Mouse (Mus musculus): ENCODE data around the gene Ncapg2. TPM values are rescaled to one million over a fixed set of nuclear protein-coding genes. Genes with fewer than 3 reads are reported as not detected.

Gene Ncapg2
- polyA plus RNA-seq, 1 experiment from 2014 or later, result 37.2 TPM

GRCm38 (mm10) chr12:116435232-116435631, 30.0 kb downstream of the Ncapg2 start:
- Histone ChIP-seq H3K27me3 (ENCODE audit: insufficient read depth, low read length) (no peaks in the 10 kb centered on the region), H3K4me1 (ENCODE audit: insufficient read depth, low read length) (no peaks in the 10 kb centered on the region), H3K27ac (ENCODE audit: low read length) (no peak overlapping the region), H3K4me2 (replicated peaks; ENCODE audit: low read depth, low read length) (no peak overlapping the region), H3K36me3 (ENCODE audit: insufficient read depth, low read length) (peaks cover 36% of the 10 kb centered on the region), H3K4me3 (ENCODE audit: low read length) (no peak overlapping the region), H3K9ac (replicated peaks; ENCODE audit: low read length) (no peak overlapping the region), H3K9me3 (ENCODE audit: low read length) (no peaks in the 10 kb centered on the region)
- 91% methylated on average over 2 of the region's 2 CpGs for WGBS
- no peak for ATAC-seq (ENCODE audit: low FRiP score, low TSS enrichment)

DNA sequence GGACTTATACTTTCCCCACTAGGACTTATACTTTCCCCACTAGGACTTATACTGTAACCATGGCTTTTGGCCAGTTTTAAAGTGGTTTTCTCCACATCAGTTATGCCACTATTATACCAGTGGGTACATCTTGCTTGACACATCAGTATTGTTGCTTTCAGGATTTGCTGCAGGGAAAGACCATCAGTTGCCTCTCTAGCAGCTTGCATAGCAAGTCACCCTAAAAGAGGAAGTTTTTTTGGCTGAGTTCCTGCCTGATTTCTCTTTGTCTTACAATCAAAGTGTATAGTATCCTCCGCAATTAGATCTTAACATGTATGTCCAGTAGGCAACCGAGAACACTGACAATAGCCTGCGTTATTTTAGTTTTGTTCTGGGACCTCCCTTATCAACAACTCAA, 30.9 kb downstream of the Ncapg2 start:
- Histone ChIP-seq H3K27me3 (ENCODE audit: insufficient read depth, low read length) (no peaks in the 10 kb centered on the region), H3K9me3 (ENCODE audit: low read length) (no peaks in the 10 kb centered on the region), H3K4me2 (replicated peaks; ENCODE audit: low read depth, low read length) (no peak overlapping the region), H3K4me3 (ENCODE audit: low read length) (no peak overlapping the region), H3K27ac (ENCODE audit: low read length) (no peak overlapping the region), H3K9ac (replicated peaks; ENCODE audit: low read length) (no peak overlapping the region), H3K4me1 (ENCODE audit: insufficient read depth, low read length) (no peaks in the 10 kb centered on the region), H3K36me3 (ENCODE audit: insufficient read depth, low read length) (peaks cover 40% of the 10 kb centered on the region)
- 98% methylated on average over 3 of the region's 3 CpGs for WGBS
- ATAC-seq (ENCODE audit: low FRiP score, low TSS enrichment), result no peak

DNA sequence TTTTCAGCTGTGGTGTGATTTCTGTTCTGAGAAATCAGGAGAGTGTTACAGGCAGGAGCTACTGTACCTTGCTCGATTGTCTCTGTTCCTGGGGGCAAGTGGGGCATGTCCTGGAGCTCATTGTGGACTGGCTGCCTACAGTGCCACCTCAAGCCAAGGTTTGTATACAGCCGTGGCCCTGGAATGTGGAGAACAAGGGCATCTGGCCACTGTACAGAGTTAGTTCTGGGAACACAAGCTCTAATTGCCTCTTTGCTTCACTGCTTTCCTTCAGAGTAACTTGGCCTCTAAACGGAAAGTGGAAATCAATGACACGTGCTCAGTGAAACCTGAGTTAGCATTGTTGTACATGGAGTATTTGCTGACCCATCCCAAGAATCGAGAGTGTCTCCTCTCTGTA, 33.4 kb downstream of the Ncapg2 start:
- no peaks in the 10 kb centered on the region for H3K9me3 ChIP-seq (ENCODE audit: low read length)
- H3K27ac ChIP-seq (ENCODE audit: low read length), result no peak overlapping the region
- H3K4me3 ChIP-seq (ENCODE audit: low read length), result no peak overlapping the region
- no peak; the same call in 1 of the 2 replicates for ATAC-seq (ENCODE audit: low FRiP score, low TSS enrichment)
- WGBS, result 61% methylated on average over 5 of the region's 5 CpGs
- H3K36me3 ChIP-seq (ENCODE audit: insufficient read depth, low read length), result peaks cover 54% of the 10 kb centered on the region
- H3K27me3 ChIP-seq (ENCODE audit: insufficient read depth, low read length), result no peaks in the 10 kb centered on the region
- no peak overlapping the region for H3K4me2 ChIP-seq (replicated peaks; ENCODE audit: low read depth, low read length)
- no peaks in the 10 kb centered on the region for H3K4me1 ChIP-seq (ENCODE audit: insufficient read depth, low read length)
- no peak overlapping the region for H3K9ac ChIP-seq (replicated peaks; ENCODE audit: low read length)

DNA sequence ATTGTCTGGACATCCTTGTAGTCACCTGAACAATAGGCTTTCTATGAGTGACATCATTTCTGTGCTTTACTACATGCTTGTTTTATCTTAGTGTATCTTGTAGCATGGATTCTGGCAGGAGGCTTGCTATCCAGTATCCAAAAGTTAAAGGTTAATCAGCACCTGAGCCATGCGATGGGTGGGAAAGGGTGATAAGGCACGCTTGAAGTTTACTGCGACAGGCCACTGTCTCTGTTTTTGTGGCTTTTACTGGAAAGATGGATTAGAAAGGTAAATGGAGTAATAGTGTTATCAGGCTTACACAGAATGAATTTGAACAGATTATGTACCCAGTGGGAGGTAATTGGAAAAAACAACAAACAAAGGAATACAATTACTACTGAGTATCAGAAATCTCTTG, 37.0 kb downstream of the Ncapg2 start:
- Histone ChIP-seq H3K4me2 (replicated peaks; ENCODE audit: low read depth, low read length) (no peak overlapping the region), H3K36me3 (ENCODE audit: insufficient read depth, low read length) (peaks cover 56% of the 10 kb centered on the region), H3K4me3 (ENCODE audit: low read length) (no peak overlapping the region), H3K9ac (replicated peaks; ENCODE audit: low read length) (no peak overlapping the region), H3K4me1 (ENCODE audit: insufficient read depth, low read length) (no peaks in the 10 kb centered on the region), H3K27ac (ENCODE audit: low read length) (no peak overlapping the region), H3K27me3 (ENCODE audit: insufficient read depth, low read length) (no peaks in the 10 kb centered on the region), H3K9me3 (ENCODE audit: low read length) (no peaks in the 10 kb centered on the region)
- no peak for ATAC-seq (ENCODE audit: low FRiP score, low TSS enrichment)
- 88% methylated on average over 3 of the region's 3 CpGs for WGBS

DNA sequence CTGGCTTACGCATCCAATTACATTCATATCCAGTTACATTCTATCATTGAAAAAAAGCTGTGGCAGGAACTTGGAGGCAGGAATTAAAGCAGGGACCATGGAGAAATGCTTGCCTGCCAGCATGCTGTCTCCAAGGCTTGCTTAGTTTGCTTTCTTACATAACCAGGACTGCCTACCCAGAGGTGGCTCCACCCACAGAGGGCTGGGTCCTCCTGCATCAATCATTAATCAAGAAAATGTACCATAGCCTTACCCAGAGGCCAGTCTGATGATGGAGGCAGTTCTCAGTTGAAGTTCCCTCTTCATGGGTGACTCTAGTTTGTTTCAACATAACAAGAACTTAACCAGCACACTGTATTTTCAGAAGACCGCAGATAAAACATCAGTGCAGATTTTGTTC, 44.3 kb downstream of the Ncapg2 start:
- 86% methylated on average over 2 of the region's 2 CpGs for WGBS
- no peak overlapping the region for H3K4me3 ChIP-seq (ENCODE audit: low read length)
- peaks cover 36% of the 10 kb centered on the region for H3K36me3 ChIP-seq (ENCODE audit: insufficient read depth, low read length)
- H3K27me3 ChIP-seq (ENCODE audit: insufficient read depth, low read length), result no peaks in the 10 kb centered on the region
- H3K9ac ChIP-seq (replicated peaks; ENCODE audit: low read length), result no peak overlapping the region
- no peaks in the 10 kb centered on the region for H3K9me3 ChIP-seq (ENCODE audit: low read length)
- no peak overlapping the region for H3K27ac ChIP-seq (ENCODE audit: low read length)
- H3K4me2 ChIP-seq (replicated peaks; ENCODE audit: low read depth, low read length), result no peak overlapping the region
- H3K4me1 ChIP-seq (ENCODE audit: insufficient read depth, low read length), result no peaks in the 10 kb centered on the region
- peak; percentile 63; the same call in 1 of the 2 replicates for ATAC-seq (ENCODE audit: low FRiP score, low TSS enrichment)

DNA sequence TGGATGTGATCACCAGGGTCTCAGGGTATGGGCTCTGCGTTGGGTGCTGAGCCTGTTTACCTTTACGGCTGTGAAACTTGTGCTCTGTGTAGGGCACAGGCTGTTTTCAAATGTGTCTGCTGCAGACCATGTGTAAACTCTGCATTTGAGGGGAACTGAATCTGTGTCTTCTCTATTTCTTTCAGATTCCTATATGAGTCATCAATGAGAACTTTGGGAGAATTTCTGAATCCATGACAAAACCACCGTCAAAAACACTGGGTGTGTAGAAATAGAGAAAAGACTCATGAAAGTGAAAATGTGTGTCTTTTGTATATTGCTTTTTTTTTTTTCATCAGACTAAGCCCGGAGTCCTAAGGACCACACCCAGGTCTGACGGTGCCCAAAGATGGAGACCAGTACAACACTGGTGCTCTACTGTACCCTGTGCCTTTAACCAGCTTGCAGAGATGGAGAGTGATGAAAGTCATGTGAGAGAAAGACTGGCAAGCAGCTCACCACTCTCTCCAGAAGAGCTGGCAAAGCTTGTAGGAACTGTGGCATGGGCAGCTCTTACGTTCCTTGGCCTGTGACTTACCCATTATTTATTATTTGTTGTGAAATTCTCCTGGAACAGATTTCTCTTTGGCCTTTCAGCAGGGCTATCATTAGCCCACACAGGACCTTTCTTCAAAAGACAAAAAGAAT, 55.3 kb downstream of the Ncapg2 start:
- no peaks in the 10 kb centered on the region for H3K9me3 ChIP-seq (ENCODE audit: low read length)
- no peak overlapping the region for H3K4me3 ChIP-seq (ENCODE audit: low read length)
- H3K4me1 ChIP-seq (ENCODE audit: insufficient read depth, low read length), result no peaks in the 10 kb centered on the region
- H3K27ac ChIP-seq (ENCODE audit: low read length), result no peak overlapping the region
- no peak overlapping the region for H3K9ac ChIP-seq (replicated peaks; ENCODE audit: low read length)
- peaks cover 18% of the 10 kb centered on the region for H3K36me3 ChIP-seq (ENCODE audit: insufficient read depth, low read length)
- H3K27me3 ChIP-seq (ENCODE audit: insufficient read depth, low read length), result no peaks in the 10 kb centered on the region
- 94% methylated on average over 6 of the region's 6 CpGs for WGBS
- ATAC-seq (ENCODE audit: low FRiP score, low TSS enrichment), result no peak
- H3K4me2 ChIP-seq (replicated peaks; ENCODE audit: low read depth, low read length), result no peak overlapping the region

DNA sequence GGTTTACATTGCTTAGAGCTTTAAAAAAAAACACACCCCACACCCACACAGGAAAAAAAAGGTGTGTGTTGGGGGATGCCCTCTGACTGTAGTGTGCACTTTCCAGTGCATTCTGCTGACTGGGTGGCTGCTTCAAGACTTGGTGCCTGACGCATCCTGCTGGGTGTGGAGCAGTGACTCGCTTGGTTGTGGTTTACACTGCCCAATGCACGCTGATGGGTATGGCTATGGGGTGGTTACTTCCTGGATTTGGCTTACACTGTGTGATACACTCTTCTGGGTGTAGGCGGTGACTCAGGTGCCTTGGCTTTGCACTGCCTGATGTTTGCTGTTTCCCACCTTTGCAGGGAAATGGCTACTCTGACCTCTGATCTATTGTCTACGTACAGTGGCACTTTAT, 61.8 kb downstream of the Ncapg2 start:
- Histone ChIP-seq H3K4me3 (ENCODE audit: low read length) (no peak overlapping the region), H3K27me3 (ENCODE audit: insufficient read depth, low read length) (no peaks in the 10 kb centered on the region), H3K27ac (ENCODE audit: low read length) (no peak overlapping the region), H3K4me1 (ENCODE audit: insufficient read depth, low read length) (no peaks in the 10 kb centered on the region), H3K36me3 (ENCODE audit: insufficient read depth, low read length) (no peaks in the 10 kb centered on the region), H3K9me3 (ENCODE audit: low read length) (no peaks in the 10 kb centered on the region), H3K4me2 (replicated peaks; ENCODE audit: low read depth, low read length) (no peak overlapping the region), H3K9ac (replicated peaks; ENCODE audit: low read length) (no peak overlapping the region)
- ATAC-seq (ENCODE audit: low FRiP score, low TSS enrichment), result no peak
- 93% methylated on average over 5 of the region's 5 CpGs for WGBS

- H3K9me3 ChIP-seq (ENCODE audit: low read length), result no peaks in the 10 kb centered on the region
- no peak overlapping the region for H3K9ac ChIP-seq (replicated peaks; ENCODE audit: low read length)
- H3K27me3 ChIP-seq (ENCODE audit: insufficient read depth, low read length), result no peaks in the 10 kb centered on the region
- no peaks in the 10 kb centered on the region for H3K36me3 ChIP-seq (ENCODE audit: insufficient read depth, low read length)
- no peak for ATAC-seq (ENCODE audit: low FRiP score, low TSS enrichment)
- no peaks in the 10 kb centered on the region for H3K4me1 ChIP-seq (ENCODE audit: insufficient read depth, low read length)
- H3K4me2 ChIP-seq (replicated peaks; ENCODE audit: low read depth, low read length), result no peak overlapping the region
- no peak overlapping the region for H3K27ac ChIP-seq (ENCODE audit: low read length)
- H3K4me3 ChIP-seq (ENCODE audit: low read length), result no peak overlapping the region
- 80% methylated on average over 1 of the region's 1 CpGs for WGBS
These were observed 63.1 kb downstream of the Ncapg2 start for GRCm38 (mm10) chr12:116468348-116468747.

DNA sequence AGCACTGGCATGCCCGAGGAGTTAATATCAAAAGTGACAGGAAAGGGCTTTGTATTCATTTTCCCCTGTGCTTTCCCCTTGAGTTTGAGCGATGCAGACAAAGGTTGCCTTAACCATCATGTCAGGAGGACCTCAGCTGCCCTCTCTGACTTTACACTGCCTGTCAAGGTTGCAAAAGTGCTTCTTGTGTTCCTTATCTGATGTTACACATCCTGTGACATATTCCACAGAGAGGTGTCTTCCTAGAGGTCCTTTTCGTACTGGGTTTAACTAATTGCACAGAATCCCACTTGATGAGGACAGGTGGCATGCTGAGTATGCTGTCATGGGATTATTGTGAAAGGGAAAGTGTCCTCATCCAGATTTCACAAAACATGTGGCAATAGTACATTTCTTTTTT, 63.9 kb downstream of the Ncapg2 start:
- Histone ChIP-seq H3K4me2 (replicated peaks; ENCODE audit: low read depth, low read length) (no peak overlapping the region), H3K4me1 (ENCODE audit: insufficient read depth, low read length) (no peaks in the 10 kb centered on the region), H3K9me3 (ENCODE audit: low read length) (no peaks in the 10 kb centered on the region), H3K9ac (replicated peaks; ENCODE audit: low read length) (no peak overlapping the region), H3K4me3 (ENCODE audit: low read length) (no peak overlapping the region), H3K36me3 (ENCODE audit: insufficient read depth, low read length) (no peaks in the 10 kb centered on the region), H3K27me3 (ENCODE audit: insufficient read depth, low read length) (no peaks in the 10 kb centered on the region), H3K27ac (ENCODE audit: low read length) (no peak overlapping the region)
- no peak for ATAC-seq (ENCODE audit: low FRiP score, low TSS enrichment)
- WGBS, result 91% methylated on average over 3 of the region's 3 CpGs

DNA sequence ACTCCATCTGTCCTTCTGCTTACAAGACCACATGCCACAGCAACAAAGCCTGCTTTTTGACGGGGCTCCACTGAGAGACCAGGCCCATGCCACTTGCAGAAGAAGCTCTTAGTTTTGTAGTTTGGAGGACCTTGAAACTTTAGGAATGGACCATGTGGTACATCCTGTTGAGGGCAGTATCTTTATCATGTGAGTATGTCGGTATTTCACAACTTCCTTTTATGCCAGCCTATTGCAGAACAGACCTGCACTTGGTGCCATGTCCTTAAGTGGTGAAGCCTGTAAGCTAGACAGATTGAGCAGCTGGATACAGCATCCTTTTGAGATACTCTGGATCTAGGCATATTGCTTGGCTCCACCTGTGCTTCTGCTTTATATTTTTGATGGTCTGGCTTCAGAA, 68.1 kb downstream of the Ncapg2 start:
- Histone ChIP-seq H3K27ac (ENCODE audit: low read length) (no peak overlapping the region), H3K4me1 (ENCODE audit: insufficient read depth, low read length) (no peaks in the 10 kb centered on the region), H3K36me3 (ENCODE audit: insufficient read depth, low read length) (no peaks in the 10 kb centered on the region), H3K4me2 (replicated peaks; ENCODE audit: low read depth, low read length) (no peak overlapping the region), H3K4me3 (ENCODE audit: low read length) (no peak overlapping the region), H3K9ac (replicated peaks; ENCODE audit: low read length) (no peak overlapping the region), H3K27me3 (ENCODE audit: insufficient read depth, low read length) (no peaks in the 10 kb centered on the region), H3K9me3 (ENCODE audit: low read length) (no peaks in the 10 kb centered on the region)
- ATAC-seq (ENCODE audit: low FRiP score, low TSS enrichment), result no peak
- WGBS, result 85% methylated on average over 2 of the region's 2 CpGs
